Mouse (Mus musculus): ENCODE data around the gene Ryr2.

- TF ChIP-seq CTCF (IDR thresholded peaks at IDR 0.05; ENCODE audit: control insufficient read depth, insufficient read depth, insufficient replicate concordance, low read depth, low read length), result no peak
- no peak for TF ChIP-seq POLR2A (IDR thresholded peaks at IDR 0.05; ENCODE audit: control insufficient read depth, low read depth, low read length)
Observed at GRCm38 (mm10) chr13:12037241-12037640, 69.5 kb downstream of the Ryr2 start.
